Mouse (Mus musculus): ENCODE results near the gene Gcc1. TPM values are rescaled to one million over a fixed set of nuclear protein-coding genes. Genes with fewer than 3 reads are reported as not detected.

Gene Gcc1
- 11.0 and 12.7 TPM in 2 replicates for polyA plus RNA-seq (2012; ENCODE audit: low replicate concordance)

DNA sequence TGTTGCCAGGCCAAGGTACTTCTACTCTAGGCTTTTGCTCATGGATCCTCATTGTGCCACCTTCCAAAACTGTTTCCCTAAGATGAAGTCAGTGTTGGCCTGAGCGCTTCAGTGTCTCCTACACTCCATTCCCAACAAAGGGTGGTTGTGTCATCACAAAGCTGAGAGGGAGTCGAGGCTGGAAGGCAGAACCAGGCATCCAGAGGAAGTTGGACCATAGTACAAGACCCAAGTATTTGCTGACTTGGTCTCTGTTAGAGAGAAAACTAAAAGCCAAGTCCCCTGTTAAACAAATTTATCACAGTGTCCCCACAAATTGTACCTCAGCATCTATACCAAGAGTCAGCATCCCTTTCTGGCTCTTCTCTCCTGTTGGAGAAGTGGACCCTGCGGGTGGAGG lies at the start of gene Gcc1:
Gcc1 (minus strand) TSS at position 101 of the 400 bp plus-strand sequence.

DNA sequence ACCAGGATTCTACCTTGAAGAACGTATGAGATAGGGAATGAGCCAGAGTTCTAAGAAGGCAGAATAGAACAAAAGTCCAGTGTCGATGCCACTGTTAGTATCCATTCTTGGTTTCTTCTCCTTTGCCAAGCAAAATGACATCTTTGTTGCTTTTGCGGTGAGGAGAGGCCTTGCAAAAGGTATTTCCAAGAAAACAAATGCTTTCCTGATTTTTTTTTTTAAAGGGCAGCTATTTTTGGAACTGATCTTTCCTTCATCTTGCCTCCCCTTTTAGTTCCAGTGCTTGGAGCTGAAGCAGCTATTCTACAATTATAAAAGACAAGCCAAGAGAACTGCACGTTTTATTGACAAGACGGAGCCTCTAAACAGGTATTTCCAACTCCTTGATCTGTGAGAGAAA lies 46.6 kb upstream of the Gcc1 start, which contains the start of gene Snd1:
Snd1 (plus strand) TSS at position 301 of the 400 bp plus-strand sequence.

DNA sequence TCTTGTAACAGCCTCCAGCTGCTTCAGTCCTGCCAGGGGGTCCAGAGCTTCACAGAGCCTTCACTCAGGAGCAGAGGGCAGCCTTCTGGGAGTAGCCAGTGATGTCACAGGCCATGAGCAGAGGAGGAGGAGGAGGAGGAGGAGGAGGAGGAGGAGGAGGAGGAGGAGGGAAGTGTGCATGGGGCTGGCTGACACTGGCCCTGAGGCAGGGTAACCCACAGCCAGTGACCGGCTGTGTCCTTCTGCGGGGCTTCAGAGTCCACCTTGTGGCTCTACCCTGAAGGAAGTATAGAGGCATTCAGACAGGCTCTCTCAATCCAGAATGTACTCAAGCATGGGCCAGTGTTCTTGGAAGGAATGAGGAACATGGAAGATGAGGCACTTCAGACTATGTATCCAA lies 21.1 kb upstream of the Gcc1 start, which contains the start of gene Pax4:
Pax4 (minus strand) TSS at position 101 of the 400 bp plus-strand sequence.

DNA sequence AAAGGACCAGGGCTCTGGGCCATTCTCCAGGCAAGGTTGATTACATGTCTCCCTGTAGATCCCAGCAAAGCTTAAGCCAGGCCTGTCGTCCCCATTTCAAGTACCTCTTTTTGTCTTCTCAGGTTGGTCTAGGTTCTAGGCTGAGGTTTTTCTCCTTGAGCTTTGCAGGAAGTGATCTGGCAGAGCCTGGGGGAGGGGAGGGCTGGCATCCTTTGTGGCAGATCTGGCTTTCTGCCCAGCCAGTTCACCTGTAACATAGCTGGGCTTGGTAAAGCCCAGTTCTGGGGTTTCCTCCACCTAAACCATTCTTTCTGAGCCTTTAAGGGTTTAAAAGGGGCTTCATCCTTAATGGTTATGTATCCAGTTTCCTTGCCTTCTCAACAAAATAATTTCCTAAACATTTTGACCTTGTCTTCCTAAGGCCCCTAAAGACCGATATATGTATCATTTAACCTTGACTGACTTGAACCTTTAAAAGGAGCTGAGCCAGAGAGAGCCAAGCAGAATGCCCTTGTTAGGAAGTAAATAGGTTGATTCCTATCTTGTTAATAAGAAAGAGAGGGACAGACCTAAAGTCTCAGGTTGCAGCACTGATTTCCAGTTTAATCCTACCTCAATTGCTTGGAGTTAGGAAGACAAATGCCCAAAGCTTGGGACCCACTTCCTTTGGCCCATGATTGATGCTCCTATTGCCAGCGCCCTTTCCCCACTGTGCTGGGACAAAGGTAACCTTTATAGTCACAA lies 922 bp downstream of the Gcc1 start, which contains the start of gene Fscn3:
Fscn3 (plus strand) TSS at position 694 of the 744 bp plus-strand sequence.

DNA sequence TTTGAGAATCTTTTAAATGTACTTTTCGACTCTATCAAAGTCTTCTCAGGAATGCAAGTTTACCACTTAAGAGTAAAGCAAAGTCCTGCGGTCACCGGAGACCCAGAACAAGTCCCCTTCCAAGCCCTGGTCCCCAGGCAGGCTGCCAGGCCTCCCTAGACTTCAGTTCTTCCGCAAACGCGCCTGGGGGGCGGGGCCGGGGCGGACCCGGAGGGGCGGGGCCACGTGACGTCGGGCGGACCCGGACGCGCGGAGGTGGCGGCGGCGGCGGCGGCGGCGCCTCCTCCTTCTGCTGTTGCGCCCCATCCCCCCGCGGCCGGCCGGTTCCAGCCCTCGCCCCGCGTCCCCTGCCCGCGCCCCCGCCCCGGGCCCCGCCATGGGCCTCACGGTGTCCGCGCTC lies 4.9 kb downstream of the Gcc1 start, which contains the start of gene Arf5:
Arf5 (plus strand) TSS at position 248 of the 400 bp plus-strand sequence.

DNA sequence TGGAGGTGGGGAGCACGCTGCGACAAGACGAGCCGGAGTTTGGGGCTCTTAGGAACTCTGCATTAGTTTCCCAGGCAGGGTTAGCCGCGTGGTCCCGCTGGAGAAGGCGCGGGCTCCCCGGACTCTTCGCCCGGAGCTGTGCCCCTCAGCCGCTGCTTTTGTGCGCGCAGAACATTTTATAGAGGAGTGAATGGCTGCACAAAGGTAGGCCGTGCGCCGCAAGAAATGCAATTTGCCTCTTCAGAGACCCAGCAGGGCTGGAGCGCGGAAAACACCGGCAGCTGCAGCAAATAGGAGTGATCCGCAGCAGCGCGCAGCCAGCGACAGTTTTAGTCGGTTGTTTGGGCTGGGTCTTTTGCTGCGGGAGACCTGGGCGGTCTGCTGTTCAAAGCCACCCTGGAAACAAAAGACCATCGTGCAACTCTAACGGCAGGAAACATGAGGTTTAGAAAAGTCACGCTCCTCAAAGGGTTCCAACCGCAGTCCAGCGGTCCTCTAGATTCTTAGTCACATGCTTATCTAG lies 30.4 kb downstream of the Gcc1 start, which contains the start of gene Zfp800:
Zfp800 (minus strand) TSS at position 325 of the 523 bp plus-strand sequence.

Other genes with a start within 250 kb of the Gcc1 start
- gene Zfp800, start 30.4 kb downstream of the Gcc1 start, polyA plus RNA-seq (2012; ENCODE audit: low replicate concordance), result 63.5 and 107 TPM in 2 replicates
- 2,524 and 4,682 TPM in 2 replicates for gene Arf5, start 4.8 kb downstream of the Gcc1 start, polyA plus RNA-seq (2012; ENCODE audit: low replicate concordance)
- gene Fscn3, start 601 bp downstream of the Gcc1 start, polyA plus RNA-seq (2012; ENCODE audit: low replicate concordance), result not detected in 2 replicates
- not detected in 2 replicates for gene Pax4, start 21.0 kb upstream of the Gcc1 start, polyA plus RNA-seq (2012; ENCODE audit: low replicate concordance)
- 51.0 and 110 TPM in 2 replicates for gene Snd1, start 46.7 kb upstream of the Gcc1 start, polyA plus RNA-seq (2012; ENCODE audit: low replicate concordance)